In genomic region chr7:63768398-63769029, GRCm38 (mm10) we compare ENCODE assay signal across 13 mouse cellular contexts.
DNase-seq lines count a peak whose midpoint lies in the region; ATAC-seq and TF ChIP-seq lines count a peak whose summit lies in the region.
"Had no signal": no experiment of that assay in that cellular context is flagged by ENCODE, and none has a peak within 500 bp of the region (broad histone marks: within the 10 kb centered on the region; RNA-seq: fewer than 3 reads in every experiment).

No protein-coding gene starts in this region.

- H3K4me1 ChIP-seq in forebrain, postnatal 0 days (ENCODE audit: insufficient read depth) = peaks cover 11% of the 10 kb centered on the region; the same call in 1 of the 2 replicates
- peaks cover 8% of the 10 kb centered on the region for H3K4me1 ChIP-seq in midbrain, embryonic 16.5 days (ENCODE audit: control insufficient read depth, insufficient read depth, low read length)

- peak; percentile 6 for DNase-seq in cerebellum, adult 9-11 months
- no peak for DNase-seq in layer of hippocampus, adult 2 months (ENCODE audit: low spot score in 2 of 2)
- DNase-seq in layer of hippocampus, adult 9-10 months (ENCODE audit: low spot score) = no peak
- peak; percentile 51 for DNase-seq in forebrain, postnatal 0 days
- no peak for DNase-seq in spleen, adult 12 weeks (ENCODE audit: low spot score)
- DNase-seq in spleen, adult 18-20 months = no peak
- DNase-seq: adrenal gland, adult 8-10 months; cerebellum, adult 11 months; kidney, postnatal 25 days; lung, postnatal 36 days; retina, postnatal 1 day had no signal

- peak overlapping the region; percentile 64 for H3K27ac ChIP-seq in layer of hippocampus, adult 2 months
- peak overlapping the region; percentile 47 for H3K27ac ChIP-seq in forebrain, postnatal 0 days (ENCODE audit: low read depth, low read length)
- no peak overlapping the region; the same call in none of the 2 replicates for H3K27ac ChIP-seq in midbrain, embryonic 16.5 days (ENCODE audit: low read length)

- ATAC-seq in cerebellum, adult (ENCODE audit: insufficient number of reproducible peaks, low FRiP score, low TSS enrichment) = no peak
- ATAC-seq in forebrain, postnatal 0 days = peak; percentile 90
- ATAC-seq in midbrain, embryonic 16.5 days = peak; percentile 89

- H3K36me3 ChIP-seq in forebrain, postnatal 0 days (ENCODE audit: insufficient read depth) = no peaks in the 10 kb centered on the region
- H3K36me3 ChIP-seq in midbrain, embryonic 16.5 days (ENCODE audit: control insufficient read depth, insufficient read depth, low read length) = no peaks in the 10 kb centered on the region

- 50% methylated on average over 5 of the region's 5 CpGs for WGBS in forebrain, postnatal 0 days
- WGBS in midbrain, embryonic 16.5 days = 30% methylated on average over 5 of the region's 5 CpGs

- H3K9me3 ChIP-seq in forebrain, postnatal 0 days (ENCODE audit: low read length) = no peaks in the 10 kb centered on the region
- no peaks in the 10 kb centered on the region for H3K9me3 ChIP-seq in midbrain, embryonic 16.5 days (replicated peaks; ENCODE audit: control insufficient read depth, low read length, poor library complexity, severe bottlenecking)

- no peak for TF ChIP-seq CTCF in layer of hippocampus, adult 2 months (conservative IDR thresholded peaks at IDR 0.05)
- no peak for TF ChIP-seq CTCF in forebrain, postnatal 0 days (IDR thresholded peaks at IDR 0.05; ENCODE audit: low read depth)

- no peak overlapping the region for H3K4me3 ChIP-seq in layer of hippocampus, adult 2 months
- no peak overlapping the region for H3K4me3 ChIP-seq in forebrain, postnatal 0 days (ENCODE audit: low read depth, low read length)
- no peak overlapping the region for H3K4me3 ChIP-seq in midbrain, embryonic 16.5 days (ENCODE audit: low read depth, low read length)

- no peak overlapping the region for H3K9ac ChIP-seq in forebrain, postnatal 0 days
- H3K9ac ChIP-seq in midbrain, embryonic 16.5 days (ENCODE audit: low read depth, low read length) = no peak overlapping the region

- H3K27me3 ChIP-seq in forebrain, postnatal 0 days (ENCODE audit: insufficient read depth, low read length) = no peaks in the 10 kb centered on the region
- no peaks in the 10 kb centered on the region for H3K27me3 ChIP-seq in midbrain, embryonic 16.5 days (ENCODE audit: control insufficient read depth, insufficient read depth, low read depth, low read length)

- no peak overlapping the region for H3K4me2 ChIP-seq in forebrain, postnatal 0 days (ENCODE audit: low read depth)
- no peak overlapping the region for H3K4me2 ChIP-seq in midbrain, embryonic 16.5 days (ENCODE audit: low read length)

Comparison
In these comparisons a context has a peak if more than half of its experiments do, and no peak if none do; other contexts are left out.
1. DNase-seq: peak in cerebellum, adult 9-11 months (single experiment) and forebrain, postnatal 0 days (single experiment); none in layer of hippocampus, adult 2 months (0 of 2), layer of hippocampus, adult 9-10 months (single experiment), spleen, adult 12 weeks (single experiment) and spleen, adult 18-20 months (0 of 2).